Mouse (Mus musculus): ENCODE results near the gene Arhgap19.

Gene Arhgap19

DNA sequence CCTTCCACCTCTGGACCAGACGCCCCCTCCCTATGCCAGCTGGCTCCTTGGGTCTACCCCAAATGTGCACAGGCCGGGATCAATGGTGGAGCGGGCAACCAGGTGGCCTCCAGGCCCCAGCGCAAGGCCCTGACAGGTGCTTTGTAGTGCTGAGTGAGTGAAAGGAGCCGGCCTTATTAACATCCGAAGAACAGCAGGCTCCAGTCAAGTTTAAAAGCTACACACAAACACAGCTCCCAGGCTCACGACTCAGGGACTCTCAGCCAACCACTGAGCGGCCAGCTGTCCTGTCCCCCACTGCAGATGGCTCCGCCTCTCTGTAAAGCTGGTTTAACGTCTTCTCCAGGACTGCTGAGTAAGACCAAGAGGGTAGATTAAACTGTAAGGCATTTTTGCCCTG, 67.2 kb downstream of the Arhgap19 start:
- no peak for DNase-seq

- no peak for DNase-seq
Observed at GRCm38 (mm10) chr19:41725491-41725890, 76.4 kb downstream of the Arhgap19 start.

GRCm38 (mm10) chr19:41724831-41725470, 76.9 kb downstream of the Arhgap19 start:
- DNase-seq = no peak

GRCm38 (mm10) chr19:41723337-41723736, 78.5 kb downstream of the Arhgap19 start:
- DNase-seq = no peak

GRCm38 (mm10) chr19:41719436-41719835, 82.4 kb downstream of the Arhgap19 start:
- no peak for DNase-seq

Data from cerebellum, adult 9-11 months (tissue).